Mouse (Mus musculus) limb, embryonic 14.5 days (tissue): ENCODE measurements at regions not wholly inside any gene's neighbourhood (a gene's known extent, or its start where the extent isn't known, plus 50 kb on each side); places are given as distances from the start of the nearest gene placed in this dataset.

Experiments used
- ATAC-seq: fragments of 200-750 bp; cut with Nextera tagmentation; 2 replicates; pipeline ENCODE4 v1.8.0; 2017; ENCODE audit warnings: low read depth, moderate number of reproducible peaks, moderate TSS enrichment; ENCODE audit not compliant: low FRiP score
- DNase-seq: peaks from one replicate; pipeline ENCODE4 v3.0.0-alpha.2; 2015; ENCODE audit warnings: low spot score
- H3K27ac ChIP-seq: fragments of 300-500 bp; sonication (generic); replicated peaks from 2 replicates; pipeline ENCODE4 v1.5.1; 2014; ENCODE audit warnings: low read depth, mild to moderate bottlenecking, low read length, moderate library complexity, mixed read lengths
- H3K27me3 ChIP-seq: fragments of 300-500 bp; sonication (generic); 2 replicates; pipeline ENCODE4 v1.6.1; 2014; ENCODE audit warnings: low read length, mixed read lengths; ENCODE audit not compliant: control insufficient read depth, insufficient read depth
- H3K36me3 ChIP-seq: fragments of 300-500 bp; sonication (generic); 2 replicates; pipeline ENCODE4 v1.6.1; 2014; ENCODE audit warnings: mild to moderate bottlenecking, low read length, moderate library complexity, mixed read lengths; ENCODE audit not compliant: control insufficient read depth, insufficient read depth
- H3K4me1 ChIP-seq: fragments of 300-500 bp; sonication (generic); 2 replicates; pipeline ENCODE4 v1.6.1; 2014; ENCODE audit warnings: antibody characterized with exemption, low read length, mixed read lengths; ENCODE audit not compliant: control insufficient read depth, insufficient read depth
- H3K4me2 ChIP-seq: fragments of 300-500 bp; sonication (generic); replicated peaks from 2 replicates; pipeline ENCODE4 v1.6.1; 2014; ENCODE audit warnings: low read depth, mild to moderate bottlenecking, low read length, moderate library complexity; ENCODE audit not compliant: severe bottlenecking
- H3K4me3 ChIP-seq: fragments of 300-500 bp; sonication (generic); replicated peaks from 2 replicates; pipeline ENCODE4 v1.5.1; 2014; ENCODE audit warnings: low read length
- H3K9ac ChIP-seq: fragments of 300-500 bp; sonication (generic); 2 replicates; pipeline ENCODE4 v1.6.1; 2014; ENCODE audit warnings: mild to moderate bottlenecking, low read depth, low read length, moderate library complexity; ENCODE audit not compliant: severe bottlenecking
- H3K9me3 ChIP-seq: fragments of 300-500 bp; sonication (generic); 2 replicates; pipeline ENCODE4 v1.6.1; 2016; ENCODE audit warnings: low read length; ENCODE audit not compliant: control insufficient read depth
- POLR2A ChIP-seq: fragments of 200-500 bp; IDR thresholded peaks from 2 replicates; pipeline ENCODE4 v1.8.0; 2012; ENCODE audit warnings: inconsistent platforms, mild to moderate bottlenecking, moderate library complexity, borderline replicate concordance; ENCODE audit not compliant: insufficient read depth, insufficient read length; ENCODE audit errors: extremely low read depth
- WGBS: fragments of 180-500 bp; shearing (Covaris S2); extraction: QIAGEN DNeasy Blood & Tissue Kit; methylation state at CpG from one replicate; pipeline ENCODE4 v1.1.7; 2014; 5-methylcytosine and 5-hydroxymethylcytosine counted together

DNA sequence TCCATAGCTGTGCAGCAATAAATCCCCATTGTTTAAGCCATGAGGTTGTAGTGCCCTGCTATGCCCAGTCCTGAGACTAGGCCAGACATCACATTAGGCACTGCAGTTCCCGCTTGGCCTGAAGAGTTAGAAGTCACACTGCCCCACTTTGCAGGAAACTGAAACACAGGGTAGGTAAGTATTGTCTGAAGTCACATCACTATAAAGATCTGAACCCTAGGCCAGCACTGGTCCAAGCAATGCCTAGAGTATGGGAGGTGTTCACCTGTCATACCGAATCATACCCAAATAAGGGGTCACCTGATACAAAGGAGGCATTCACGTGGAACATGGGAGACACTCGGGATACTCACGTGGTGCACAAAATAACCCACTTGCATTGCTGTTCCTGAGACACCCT lies 111.6 kb upstream of the Ptprt start:
- Histone ChIP-seq H3K4me3 (no peak overlapping the region), H3K4me1 (no peaks in the 10 kb centered on the region), H3K27me3 (no peaks in the 10 kb centered on the region), H3K9ac (no peak overlapping the region), H3K9me3 (no peaks in the 10 kb centered on the region), H3K4me2 (no peak overlapping the region), H3K36me3 (no peaks in the 10 kb centered on the region), H3K27ac (no peak overlapping the region)
- no peak for DNase-seq
- TF ChIP-seq POLR2A = no peak
- no peak for ATAC-seq
- 82% methylated on average over 5 of the region's 5 CpGs for WGBS

DNA sequence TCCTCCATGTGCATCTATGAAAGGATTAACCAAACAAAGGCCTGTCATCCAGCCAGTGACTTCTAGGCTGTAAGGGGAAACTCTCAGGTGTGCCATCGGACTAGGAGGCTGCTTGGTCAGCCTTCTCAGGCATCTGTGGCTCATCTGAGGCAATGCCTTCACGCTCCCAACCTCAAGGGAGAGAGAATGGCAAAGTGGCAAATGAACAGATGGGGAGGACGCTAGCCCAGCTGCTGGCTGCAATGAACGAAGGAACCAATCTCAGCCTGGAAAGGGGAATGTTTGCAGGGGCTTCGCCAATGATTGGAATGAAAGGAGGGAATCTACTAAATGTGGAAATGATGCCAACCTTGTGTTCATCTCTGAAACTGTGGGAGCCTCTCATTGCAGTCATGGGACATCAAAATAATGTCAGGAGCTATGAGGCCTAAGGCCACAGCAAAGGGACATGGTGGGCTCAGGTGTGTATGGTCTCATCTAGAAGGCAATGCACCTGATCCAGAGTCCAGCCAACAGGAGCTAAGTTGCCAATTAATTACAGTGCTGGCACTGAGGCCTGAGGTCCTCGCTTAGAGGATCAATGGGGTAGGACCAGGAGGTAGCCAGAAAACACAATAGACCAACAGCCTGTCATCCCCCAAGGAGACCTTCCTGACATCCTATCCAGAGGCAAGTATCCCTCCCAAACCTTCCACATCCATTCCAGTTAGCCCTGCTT lies 108.9 kb upstream of the Ptprt start:
- H3K27me3 ChIP-seq = no peaks in the 10 kb centered on the region
- ATAC-seq (no peak), DNase-seq (no peak)
- 73% methylated on average over 6 of the region's 6 CpGs for WGBS
- H3K36me3 ChIP-seq = no peaks in the 10 kb centered on the region
- H3K9me3 ChIP-seq = no peaks in the 10 kb centered on the region
- no peaks in the 10 kb centered on the region for H3K4me1 ChIP-seq
- no peak overlapping the region for H3K9ac ChIP-seq
- TF ChIP-seq POLR2A = no peak
- H3K4me3 ChIP-seq = no peak overlapping the region
- H3K4me2 ChIP-seq = no peak overlapping the region
- H3K27ac ChIP-seq = no peak overlapping the region

- Histone ChIP-seq H3K9me3 (no peaks in the 10 kb centered on the region), H3K9ac (no peak overlapping the region), H3K27ac (no peak overlapping the region), H3K4me1 (no peaks in the 10 kb centered on the region), H3K36me3 (no peaks in the 10 kb centered on the region), H3K4me2 (no peak overlapping the region), H3K4me3 (no peak overlapping the region), H3K27me3 (no peaks in the 10 kb centered on the region)
- WGBS = 92% methylated on average over 6 of the region's 6 CpGs
- ATAC-seq (no peak), DNase-seq (no peak)
- TF ChIP-seq POLR2A = no peak
Measured at GRCm38 (mm10) chr2:162764059-162764458, 103.1 kb upstream of the Ptprt start.

DNA sequence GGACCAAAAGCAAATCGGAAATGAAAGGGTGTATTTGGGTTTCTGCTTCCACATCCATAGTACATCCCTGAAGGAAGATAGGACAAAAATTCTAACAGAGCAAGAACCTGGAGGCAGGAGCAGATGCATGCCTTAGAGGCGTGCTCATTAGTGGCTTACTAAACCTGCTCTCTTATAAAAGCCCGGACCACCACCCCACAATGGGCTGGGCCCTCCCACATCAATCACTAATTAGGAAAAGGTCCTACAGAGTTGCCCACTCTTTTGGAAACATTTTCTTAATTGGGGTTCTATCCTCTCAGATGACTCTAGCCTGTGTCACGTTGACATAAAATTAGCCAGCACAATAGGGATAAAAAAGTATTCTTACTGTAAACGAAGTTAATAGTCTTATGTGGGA lies 79.6 kb upstream of the Ptprt start:
- DNase-seq = no peak
- no peaks in the 10 kb centered on the region for H3K36me3 ChIP-seq
- no peak overlapping the region for H3K4me3 ChIP-seq
- no peak overlapping the region for H3K4me2 ChIP-seq
- H3K27me3 ChIP-seq = no peaks in the 10 kb centered on the region
- no peak overlapping the region for H3K9ac ChIP-seq
- no peak for TF ChIP-seq POLR2A
- no peaks in the 10 kb centered on the region for H3K9me3 ChIP-seq
- 42% methylated on average over 5 of the region's 5 CpGs for WGBS
- no peaks in the 10 kb centered on the region for H3K4me1 ChIP-seq
- ATAC-seq = no peak
- H3K27ac ChIP-seq = no peak overlapping the region

DNA sequence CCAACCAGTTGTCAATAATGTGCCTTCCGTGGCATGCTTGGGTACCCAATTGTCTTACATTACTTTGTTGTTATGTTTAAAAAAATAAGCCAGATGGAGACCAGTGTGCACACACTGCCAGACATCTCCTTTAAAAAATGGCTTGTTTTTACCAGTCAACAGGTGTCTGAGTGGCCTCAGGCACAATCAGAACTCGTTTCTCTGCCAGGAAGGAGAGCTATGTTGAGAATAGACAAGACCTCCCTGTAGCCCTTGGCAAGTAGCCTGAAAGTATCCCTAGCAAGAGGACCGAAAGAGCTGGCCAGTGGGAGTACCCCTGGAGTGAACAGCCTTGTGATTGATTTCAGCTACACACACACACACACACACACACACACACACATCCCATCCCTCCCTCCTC lies 74.8 kb upstream of the Ptprt start:
- TF ChIP-seq POLR2A = no peak
- H3K9me3 ChIP-seq = no peaks in the 10 kb centered on the region
- H3K36me3 ChIP-seq = no peaks in the 10 kb centered on the region
- 45% methylated on average over 3 of the region's 3 CpGs for WGBS
- H3K27ac ChIP-seq = no peak overlapping the region
- no peak overlapping the region for H3K4me3 ChIP-seq
- no peak overlapping the region for H3K4me2 ChIP-seq
- ATAC-seq (no peak), DNase-seq (no peak)
- H3K27me3 ChIP-seq = no peaks in the 10 kb centered on the region
- no peak overlapping the region for H3K9ac ChIP-seq
- no peaks in the 10 kb centered on the region for H3K4me1 ChIP-seq
